Mouse (Mus musculus) heart, adult 18-20 months (tissue): ENCODE results near the gene Arl6ip6. TPM values are rescaled to one million over a fixed set of nuclear protein-coding genes. Genes with fewer than 3 reads are reported as not detected.

ENCODE experiments used
- DNase-seq, 2 experiments: peaks; one replicate each; pipeline ENCODE4 v3.0.0; 2021 to 2022; ENCODE audit warnings: mixed read lengths in 1 of 2
- long read RNA-seq, 2 experiments: library from polyadenylated mRNA; stranded (forward); transcript quantifications; one replicate each; pipeline ENCODE4 v2.0.0; 2021
- total RNA-seq, 2 experiments: library from RNA; stranded (reverse); gene quantifications; 2 replicates each; pipeline ENCODE4 v1.2.3; 2021

Arl6ip6 gene
- 10 to 100 TPM; 11.1 to 15.7 TPM for total RNA-seq
- long read RNA-seq, experiment 1, transcript Arl6ip6-201 (4 exons, 2,548 nt): major isoform, 6 of 7 reads
- long read RNA-seq, experiment 1, partial matches to known transcripts: 0 of 7 reads
- long read RNA-seq, experiment 1, other reads (novel, unspliced or antisense): 1 of 7 reads
- long read RNA-seq, experiment 2, transcript Arl6ip6-201 (4 exons, 2,548 nt): major isoform, 6 of 7 reads
- long read RNA-seq, experiment 2, partial matches to known transcripts: 0 of 7 reads
- long read RNA-seq, experiment 2, other reads (novel, unspliced or antisense): 1 of 7 reads

DNA sequence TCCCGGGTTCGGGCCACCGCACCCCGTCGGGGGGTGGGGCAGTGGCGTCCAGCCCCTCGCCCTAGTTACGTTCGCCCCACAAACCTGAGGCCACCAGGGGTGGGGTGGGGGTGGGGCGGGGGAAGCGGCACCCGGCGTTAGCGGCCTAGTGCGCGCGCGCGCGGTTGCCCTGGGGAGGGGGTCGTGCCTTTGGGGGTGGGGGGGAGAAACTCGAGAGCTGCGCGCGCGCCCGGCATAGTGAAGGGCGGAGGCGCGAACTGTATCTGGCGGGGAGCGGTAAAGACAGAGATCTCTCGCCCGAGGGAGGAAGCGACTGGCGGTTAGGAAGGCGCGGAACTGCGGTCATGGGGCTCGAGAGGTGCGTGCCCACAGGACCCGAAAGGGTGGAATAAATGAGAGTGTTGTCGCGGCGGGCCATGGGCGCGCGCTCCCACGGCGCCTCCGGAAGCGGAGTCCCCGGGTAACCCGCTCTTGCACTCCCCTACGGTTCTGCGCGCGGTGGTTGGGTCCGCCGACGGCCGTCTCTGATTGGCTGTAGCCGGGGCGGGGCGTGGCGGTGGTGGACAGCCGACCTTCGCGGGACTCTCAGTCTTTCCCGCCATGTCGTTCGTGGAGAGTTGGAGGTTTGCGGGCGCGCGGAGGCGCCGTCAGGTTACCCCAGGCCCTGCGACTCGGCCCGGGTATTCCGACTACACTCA lies at the start of gene Arl6ip6:
Arl6ip6 (plus strand) TSS at position 204 of the 698 bp plus-strand sequence.
- DNase-seq: peak; percentile 98 to 99

DNA sequence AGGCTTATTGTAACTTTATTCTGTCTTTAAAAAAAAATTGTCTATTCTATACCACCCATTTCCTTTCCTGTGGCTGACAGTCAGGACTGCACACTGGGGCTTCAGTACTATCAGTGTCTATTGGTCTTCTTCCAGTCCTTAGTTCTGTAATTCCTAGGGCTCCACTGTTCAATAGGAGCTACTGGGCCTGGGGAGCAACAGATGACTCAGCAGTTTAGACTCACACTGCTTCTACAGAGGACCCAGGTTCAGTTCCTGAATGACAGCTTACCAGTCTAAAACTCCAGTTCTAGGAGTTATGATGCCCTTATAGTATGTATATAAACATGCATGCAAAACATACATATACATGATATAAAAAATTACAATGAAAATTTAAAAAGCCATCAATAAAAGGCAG lies 44.7 kb upstream of the Arl6ip6 start:
- DNase-seq: no peak

DNA sequence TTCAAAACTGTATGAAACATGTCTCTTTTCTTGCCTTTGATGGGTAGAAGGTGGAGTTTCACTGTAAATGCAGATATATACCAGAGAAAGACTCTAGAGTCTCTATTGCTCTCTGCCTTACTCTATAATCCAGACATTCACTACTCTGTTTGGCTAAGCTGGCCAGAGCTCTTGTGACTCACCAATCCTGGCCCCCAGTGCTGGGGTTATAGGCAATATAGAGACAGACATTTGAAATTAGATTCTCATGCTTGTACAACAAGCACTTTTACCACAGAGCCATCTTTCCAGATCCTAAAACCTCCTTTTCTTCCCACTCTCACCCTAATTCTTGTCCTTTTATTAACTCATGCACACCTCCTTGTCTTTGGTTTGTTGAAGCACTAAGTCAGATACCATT lies 17.6 kb upstream of the Arl6ip6 start:
- no peak for DNase-seq

DNA sequence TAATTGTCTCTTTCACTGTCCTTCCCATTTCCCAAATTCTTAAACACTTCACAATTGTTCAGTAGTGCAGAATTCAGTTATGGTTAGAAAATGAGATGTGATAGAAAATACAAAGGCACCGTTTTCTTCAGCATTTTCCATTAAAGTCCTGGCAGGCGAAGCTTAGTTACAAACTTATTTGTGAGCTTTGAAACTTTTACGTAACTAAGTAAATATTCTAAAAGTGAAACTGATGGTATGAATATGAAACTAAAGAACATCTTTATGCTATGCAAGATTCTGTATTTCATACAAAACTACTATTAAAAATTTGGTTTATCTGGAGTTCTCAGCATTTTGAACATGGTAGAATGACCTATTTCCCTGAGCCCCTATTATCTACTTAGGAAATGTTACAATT lies 12.6 kb upstream of the Arl6ip6 start:
- no peak for DNase-seq

DNA sequence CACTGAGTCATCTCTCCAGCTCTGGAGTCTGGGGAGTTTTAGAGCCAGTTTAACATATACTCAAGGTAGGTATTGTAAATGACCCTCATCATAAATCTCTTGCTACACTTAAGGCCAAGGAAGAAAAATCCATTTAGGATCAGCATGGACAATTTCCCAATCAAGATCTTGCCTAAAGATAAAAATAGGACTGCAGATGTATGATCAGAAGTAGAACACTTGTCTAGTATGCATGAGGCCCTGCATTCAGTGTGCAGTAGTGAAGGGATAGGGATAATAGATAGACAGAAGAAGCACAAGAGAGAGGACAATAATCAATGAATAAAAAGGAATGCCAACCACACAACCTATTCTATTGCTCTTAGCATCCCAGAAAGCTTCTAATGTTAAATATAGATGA lies 11.7 kb upstream of the Arl6ip6 start:
- no peak for DNase-seq

DNA sequence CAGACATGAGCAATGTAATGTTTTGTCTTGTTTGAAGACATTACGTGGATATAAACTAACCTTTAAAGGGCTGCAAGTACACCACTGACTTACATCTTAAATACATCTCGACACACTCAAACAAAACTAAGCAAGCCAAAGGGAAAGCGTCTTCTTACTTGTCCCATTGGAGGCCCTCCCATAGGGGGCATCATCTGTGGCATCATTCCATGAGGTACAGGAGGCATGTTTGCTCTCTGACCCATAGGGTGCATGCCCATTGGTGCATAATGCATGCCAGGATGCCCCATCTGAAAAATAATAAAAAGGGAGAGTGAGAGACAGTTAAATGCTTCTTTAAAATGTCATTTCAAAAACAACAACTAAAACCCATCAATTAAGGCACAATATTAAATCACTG lies 1.7 kb upstream of the Arl6ip6 start:
- DNase-seq: no peak

DNA sequence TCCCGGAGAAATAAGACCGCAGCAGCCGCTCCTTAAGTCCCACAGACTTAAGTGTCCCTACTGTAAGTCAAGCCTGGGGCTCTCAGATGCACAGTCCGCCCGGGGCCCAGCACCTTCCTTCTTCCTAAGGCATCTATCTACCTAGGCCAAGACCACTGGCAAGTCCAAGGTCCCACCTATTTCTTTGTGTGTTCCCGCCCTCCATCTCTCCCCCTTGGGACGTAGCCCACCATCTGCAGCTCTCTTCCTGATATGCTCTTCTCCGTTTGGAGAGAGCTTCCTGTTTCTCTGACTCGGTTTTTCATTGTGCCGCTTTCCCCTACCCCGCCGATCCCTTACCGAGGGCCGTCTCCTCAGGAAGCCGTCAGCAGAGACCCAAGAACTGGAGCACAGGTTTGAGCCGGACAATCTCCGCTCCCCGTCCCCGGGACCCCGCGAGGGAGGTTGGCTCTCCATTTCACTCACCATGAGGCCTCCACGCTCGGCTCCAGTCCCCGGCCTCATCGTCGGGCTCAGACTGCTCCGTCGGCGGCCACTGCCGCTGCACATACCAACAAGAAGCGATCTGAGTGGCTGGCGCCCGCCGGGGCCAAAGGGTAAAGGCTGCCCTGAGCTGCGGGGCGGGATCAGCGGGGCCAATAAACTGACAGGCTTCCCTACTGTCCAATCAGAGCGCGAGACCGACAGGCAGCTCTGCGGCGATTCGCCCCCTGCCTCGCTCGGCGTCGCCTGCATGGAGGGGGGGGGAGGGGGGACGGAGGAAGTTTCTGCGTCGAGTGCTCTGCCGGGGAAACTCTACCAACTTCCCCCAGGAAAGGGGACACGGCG lies 628 bp upstream of the Arl6ip6 start, which contains the start of gene Prpf40a:
Prpf40a (minus strand) TSS at position 601 of the 828 bp plus-strand sequence.
- DNase-seq: peak; percentile 100

DNA sequence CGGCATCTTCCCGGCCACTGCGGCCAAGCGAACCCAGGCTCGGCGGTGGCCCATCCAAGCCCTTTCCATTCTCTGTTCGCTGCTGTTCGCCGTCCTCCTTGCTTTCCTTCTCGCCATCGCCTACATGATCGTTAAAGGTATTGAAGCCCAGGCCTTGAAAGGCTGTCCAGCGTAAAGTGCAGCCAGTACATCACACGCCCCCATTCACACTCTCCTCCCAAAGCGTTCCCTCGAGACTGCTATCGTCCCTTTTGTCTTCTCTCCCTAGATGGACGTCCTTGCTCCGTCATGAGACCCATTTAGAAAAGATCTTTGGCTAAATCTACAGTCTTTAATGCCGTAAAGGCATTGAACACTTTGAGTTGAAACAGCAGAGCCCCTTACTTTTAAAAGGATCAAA lies 860 bp downstream of the Arl6ip6 start:
- DNase-seq: no peak

DNA sequence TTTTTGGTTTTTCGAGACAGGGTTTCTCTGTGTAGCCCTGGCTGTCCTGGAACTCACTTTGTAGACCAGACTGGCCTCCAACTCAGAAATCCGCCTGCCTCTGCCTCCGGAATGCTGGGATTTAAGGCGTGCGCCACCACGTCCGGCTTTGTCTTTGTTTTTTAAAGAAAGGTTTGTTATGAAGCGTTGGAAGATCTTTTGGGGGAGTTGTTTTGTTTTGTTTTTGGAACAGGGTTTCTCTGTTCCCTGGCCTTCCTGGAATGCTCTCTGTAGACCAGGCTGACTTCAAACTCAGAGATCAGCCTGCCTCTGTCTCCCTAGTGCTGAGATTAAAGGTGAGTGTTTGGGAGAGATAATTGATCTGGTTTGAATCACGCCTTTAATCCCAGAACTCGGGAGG lies 4.9 kb downstream of the Arl6ip6 start:
- no peak for DNase-seq

DNA sequence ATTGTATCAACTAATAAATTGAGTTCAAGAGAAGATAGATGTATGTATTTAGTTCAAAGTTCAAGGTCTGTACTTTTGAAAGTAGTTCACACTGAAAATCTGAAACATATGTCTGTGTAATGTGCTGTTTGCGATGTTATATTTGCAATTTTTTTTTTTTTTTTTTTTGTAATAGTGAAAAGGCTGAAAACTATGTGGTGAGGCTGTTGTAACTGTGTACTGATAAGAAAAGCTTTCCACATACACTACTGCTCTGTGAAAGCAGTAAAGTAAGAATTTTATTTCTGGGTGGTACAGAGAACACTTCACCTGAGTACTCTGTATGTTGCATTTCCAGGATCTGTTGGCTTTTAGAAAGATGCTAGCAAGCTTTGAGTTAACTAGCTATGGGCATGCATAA lies 7.7 kb downstream of the Arl6ip6 start:
- no peak for DNase-seq

DNA sequence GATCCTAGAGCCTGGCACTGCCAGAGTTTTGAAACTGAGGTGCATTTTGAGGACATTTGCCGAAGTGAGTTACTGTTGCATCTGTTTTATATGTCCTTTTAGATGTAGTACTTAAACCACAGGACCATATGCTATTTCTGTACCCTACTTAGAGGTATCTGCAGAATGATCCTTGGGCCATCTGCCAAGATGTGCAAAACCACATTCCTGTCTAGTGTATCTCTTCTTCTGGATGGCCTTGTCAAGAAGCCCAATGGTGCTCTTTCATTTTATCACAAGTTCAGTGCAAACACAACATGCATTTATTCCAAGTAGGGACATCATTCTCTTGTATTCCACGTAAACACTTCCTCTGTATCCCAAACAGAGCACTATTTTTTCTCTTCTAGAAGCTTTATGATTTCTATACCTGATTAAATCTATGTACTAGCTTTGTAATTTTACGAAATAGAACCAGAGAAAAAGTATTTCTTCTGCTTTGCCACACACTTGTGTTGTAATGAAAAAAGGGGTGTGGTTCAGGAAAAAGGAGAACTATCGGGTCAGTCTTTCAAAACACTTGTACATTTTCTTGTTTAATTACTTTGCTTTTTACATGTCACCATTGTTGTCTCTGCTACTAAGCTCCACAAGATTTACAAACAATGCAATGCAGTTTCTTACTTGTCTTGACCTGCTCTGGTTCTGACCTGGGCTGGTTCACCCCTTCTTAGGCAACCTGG lies 8.8 kb downstream of the Arl6ip6 start:
- no peak for DNase-seq

DNA sequence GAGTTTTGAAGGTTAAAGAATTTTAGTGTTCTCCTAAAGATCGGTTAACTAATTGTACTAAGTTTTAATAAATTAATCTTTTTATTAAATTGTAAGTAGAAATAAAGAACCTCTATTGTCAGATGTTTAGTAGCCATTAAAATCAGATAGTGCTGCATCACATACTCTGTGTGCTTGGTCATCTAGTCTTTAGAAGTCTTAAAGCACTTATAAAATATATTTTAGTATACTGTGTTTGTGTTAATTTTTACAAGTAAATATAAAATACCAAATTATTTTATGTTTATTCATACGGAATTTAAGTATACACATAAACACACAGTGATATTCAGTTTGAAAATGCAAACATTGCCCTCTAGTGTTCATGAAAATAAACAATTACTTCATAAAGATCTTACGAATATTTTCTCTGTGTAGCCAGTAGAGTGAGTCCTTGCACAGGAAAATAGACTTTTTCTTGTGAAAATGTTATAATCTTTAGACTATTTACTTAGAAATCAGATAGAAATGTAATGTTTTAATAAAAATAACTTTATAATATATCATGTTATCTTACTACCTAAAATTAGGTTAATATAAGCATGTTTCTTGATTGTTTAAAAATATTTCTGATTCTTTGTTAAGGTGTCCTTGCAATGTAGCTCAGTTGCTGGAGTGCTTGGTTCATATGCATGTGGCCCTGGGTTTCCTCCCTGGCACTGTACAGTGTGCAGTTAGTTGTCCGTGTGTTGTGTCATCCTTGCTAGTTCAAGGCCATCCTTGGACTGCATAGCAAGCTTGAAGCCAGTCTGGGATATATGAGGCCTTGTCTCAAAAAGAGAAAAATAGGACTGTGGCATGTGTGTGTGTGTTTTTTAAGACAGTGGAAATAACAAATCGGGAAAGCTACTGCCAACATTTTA lies 13.1 kb downstream of the Arl6ip6 start:
- peak in 1 of 2 experiments; percentile 24 for DNase-seq

DNA sequence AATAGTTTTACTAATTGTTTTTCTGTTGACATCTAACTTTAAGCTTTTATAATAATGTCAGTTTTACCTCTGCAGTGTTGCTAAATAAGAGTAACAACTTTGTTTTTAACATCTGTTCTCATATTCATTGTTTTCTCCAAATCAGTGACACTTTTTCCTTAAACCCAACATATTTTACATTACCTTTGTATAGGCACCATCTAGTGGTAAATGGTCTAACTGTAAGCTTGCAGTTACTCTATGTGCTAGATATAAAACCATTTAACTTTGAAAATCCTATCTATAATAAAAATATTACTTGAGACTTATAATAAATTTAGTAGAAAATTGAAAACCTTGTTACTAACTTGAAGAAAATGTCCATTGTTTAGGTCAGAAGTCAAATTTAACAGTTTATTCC lies 15.2 kb downstream of the Arl6ip6 start:
- no peak for DNase-seq

DNA sequence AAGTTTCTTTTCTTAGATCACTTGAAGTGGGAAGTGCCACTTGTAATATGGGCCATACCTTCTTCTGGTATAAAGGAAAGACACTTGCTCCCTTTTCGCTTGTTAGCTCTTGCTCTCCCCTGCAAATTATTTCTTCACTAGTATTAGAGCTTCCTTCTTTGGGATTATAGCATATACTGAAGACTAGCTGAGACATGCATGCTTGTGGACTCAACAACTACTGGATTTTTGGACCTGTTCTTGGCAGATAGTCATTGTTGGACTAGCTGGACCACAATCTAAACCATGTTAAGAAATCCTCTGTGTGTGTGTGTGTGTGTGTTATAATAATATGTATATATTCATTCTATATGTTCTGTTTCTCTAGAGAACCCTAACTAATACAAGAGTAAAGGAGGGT lies 22.0 kb downstream of the Arl6ip6 start:
- DNase-seq: no peak

DNA sequence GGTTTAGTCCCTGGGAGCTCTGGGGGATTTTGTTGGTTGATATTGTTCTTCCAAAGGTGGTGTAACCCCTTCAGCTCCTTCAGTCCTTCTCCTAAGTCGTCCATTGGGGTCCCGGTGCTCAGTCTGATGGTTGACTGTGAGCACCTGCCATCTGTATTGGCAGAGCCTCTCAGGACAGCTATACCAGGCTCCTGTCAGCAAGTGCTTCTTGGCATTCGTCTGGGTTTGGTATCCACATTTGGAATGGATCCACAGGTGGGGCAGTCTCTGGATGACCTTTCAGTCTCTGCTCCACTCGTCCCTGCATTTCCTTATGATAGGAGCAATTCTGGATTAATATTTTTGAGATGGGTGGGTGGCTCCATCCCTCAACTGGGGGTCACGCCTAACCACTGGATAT lies 30.7 kb downstream of the Arl6ip6 start:
- peak; percentile 22 to 25 for DNase-seq

DNA sequence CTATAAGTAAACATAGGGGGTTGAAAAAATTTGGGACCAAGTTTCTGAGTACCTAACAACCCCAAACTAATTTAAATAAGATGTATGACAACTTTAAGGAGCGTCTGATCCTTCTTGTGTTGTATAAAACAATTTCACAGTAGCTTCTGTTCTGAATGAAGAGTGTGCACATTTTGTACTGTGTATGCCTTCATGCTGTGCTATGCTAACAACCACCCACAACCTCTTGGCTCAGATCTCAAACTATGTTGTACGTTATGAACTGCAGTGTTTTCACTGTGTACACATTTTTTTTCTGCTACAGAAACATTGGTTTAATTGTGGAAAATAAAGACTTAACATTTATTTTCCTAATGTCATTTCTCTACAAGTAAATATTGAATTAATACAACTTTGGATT lies 65.5 kb downstream of the Arl6ip6 start:
- DNase-seq: no peak

Other genes with a start within 250 kb of the Arl6ip6 start
- 10 to 100 TPM; 30.5 to 34.4 TPM for gene Prpf40a, start 442 bp upstream of the Arl6ip6 start, total RNA-seq